Mouse (Mus musculus): ENCODE measurements around the gene Zfp420.

DNA sequence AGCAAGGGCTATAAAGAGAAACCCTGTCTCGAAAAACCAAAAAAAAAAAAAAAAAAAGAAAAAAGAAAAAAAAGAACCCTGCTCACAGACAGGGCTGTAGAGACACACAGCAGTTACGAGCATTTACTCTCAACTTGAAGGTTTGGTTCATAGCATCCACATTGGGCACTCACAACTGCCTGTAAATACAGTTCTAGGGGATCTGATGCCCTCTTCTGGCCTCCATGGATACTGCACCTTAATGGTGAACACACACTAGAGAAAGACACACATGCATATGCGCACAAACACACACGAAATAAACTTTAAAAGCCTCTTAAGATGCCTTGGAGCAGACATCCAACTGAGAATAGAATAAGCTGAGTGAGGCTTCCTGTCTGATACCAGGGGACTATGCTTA, 38.6 kb downstream of the Zfp420 start:
- no peak for TF ChIP-seq POLR2A (IDR thresholded peaks at IDR 0.05; ENCODE audit: insufficient read length, low read depth)
- no peak for TF ChIP-seq E2F4 (IDR thresholded peaks at IDR 0.05; ENCODE audit: insufficient read depth)
- TF ChIP-seq MAX (IDR thresholded peaks at IDR 0.05; ENCODE audit: low read depth) = no peak
- no peak for TF ChIP-seq USF1 (IDR thresholded peaks at IDR 0.05; ENCODE audit: low read depth)
- no peak for TF ChIP-seq MYOG (IDR thresholded peaks at IDR 0.05; ENCODE audit: control insufficient read depth in 1 of 3, insufficient read depth in 1 of 3, insufficient read length in 2 of 3, low read depth in 2 of 3)
